Mouse (Mus musculus): ENCODE data around the gene Arpp21. TPM values are rescaled to one million over a fixed set of nuclear protein-coding genes. Genes with fewer than 3 reads are reported as not detected.
A peak's percentile ranks its signal among the peaks of the same experiment; 100 is the strongest.
"Not testable (repeated sequence)": the region's sequence is repeated elsewhere in the genome, so short reads cannot be mapped to it uniquely, and the experiment has no call there.

Gene Arpp21
- polyA plus RNA-seq, 2 experiments, result 23.6 to 28.3 TPM

DNA sequence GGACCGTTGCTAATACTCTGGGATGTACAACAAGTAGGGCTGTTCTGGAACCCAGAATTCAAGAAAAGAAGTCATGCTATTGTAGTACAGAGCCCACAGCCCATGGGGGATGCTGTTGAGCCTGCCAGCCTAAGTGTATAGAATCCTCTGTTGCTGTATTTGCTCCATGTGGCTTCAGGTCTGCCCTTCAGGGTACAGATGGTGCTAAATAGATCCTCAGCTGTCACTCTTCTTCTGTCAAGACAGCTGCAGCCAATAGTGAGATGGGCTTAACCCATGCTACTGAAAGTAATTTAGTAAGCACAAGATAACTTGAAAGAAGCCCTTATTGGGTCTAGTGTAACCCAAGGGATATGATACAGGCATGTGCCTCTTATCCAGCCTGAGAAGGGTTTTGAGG, 195.2 kb downstream of the Arpp21 start:
- Histone ChIP-seq H3K36me3 (ENCODE audit: control insufficient read depth, insufficient read depth, low read length) (no peaks in the 10 kb centered on the region), H3K27ac (replicated peaks; ENCODE audit: low read depth, low read length) (no peak overlapping the region), H3K9me3 (ENCODE audit: control insufficient read depth, low read length) (no peaks in the 10 kb centered on the region), H3K4me3 (replicated peaks; ENCODE audit: low read length) (no peak overlapping the region), H3K4me2 (replicated peaks; ENCODE audit: low read depth, low read length, severe bottlenecking) (no peak overlapping the region), H3K4me1 (ENCODE audit: control insufficient read depth, insufficient read depth, low read length) (0 out of 2 replicates have a peak, but pooled peaks cover 3% of the 10 kb centered on the region), H3K9ac (ENCODE audit: low read depth, low read length, severe bottlenecking) (no peak overlapping the region), H3K27me3 (ENCODE audit: control insufficient read depth, insufficient read depth, low read length) (no peaks in the 10 kb centered on the region)
- DNase-seq (ENCODE audit: low spot score), result no peak
- TF ChIP-seq POLR2A (IDR thresholded peaks at IDR 0.05; ENCODE audit: borderline replicate concordance, extremely low read depth, insufficient read depth, insufficient read length), result no peak
- WGBS, result 88% methylated on average over 1 of the region's 1 CpGs
- peak; percentile 37; the same call in 1 of the 2 replicates for ATAC-seq (ENCODE audit: low FRiP score, low read depth)

DNA sequence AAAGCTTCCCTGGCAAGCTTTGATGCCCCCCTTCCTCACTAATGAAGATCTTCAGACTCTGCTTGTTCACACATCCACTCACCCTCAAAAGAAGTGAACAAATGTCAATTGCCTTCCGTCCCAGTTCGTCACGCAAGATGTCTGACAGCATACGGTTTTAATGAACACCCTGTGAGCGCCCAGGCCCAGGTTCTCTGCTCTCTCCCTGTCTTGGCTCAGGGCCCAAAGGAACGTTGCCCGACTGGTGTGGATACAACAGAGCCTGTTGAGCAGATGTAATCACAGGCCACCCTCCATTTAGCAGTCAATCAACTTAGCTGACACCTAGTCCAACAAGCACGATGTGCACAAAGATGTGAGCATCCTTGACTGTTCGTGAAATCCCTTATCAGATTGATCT, 198.0 kb downstream of the Arpp21 start:
- no peak for TF ChIP-seq POLR2A (IDR thresholded peaks at IDR 0.05; ENCODE audit: borderline replicate concordance, extremely low read depth, insufficient read depth, insufficient read length)
- DNase-seq (ENCODE audit: low spot score) (peak; percentile 9), ATAC-seq (ENCODE audit: low FRiP score, low read depth) (no peak)
- H3K9me3 ChIP-seq (ENCODE audit: control insufficient read depth, low read length), result no peaks in the 10 kb centered on the region
- no peaks in the 10 kb centered on the region for H3K36me3 ChIP-seq (ENCODE audit: control insufficient read depth, insufficient read depth, low read length)
- no peaks in the 10 kb centered on the region for H3K27me3 ChIP-seq (ENCODE audit: control insufficient read depth, insufficient read depth, low read length)
- no peak overlapping the region for H3K27ac ChIP-seq (replicated peaks; ENCODE audit: low read depth, low read length)
- H3K9ac ChIP-seq (ENCODE audit: low read depth, low read length, severe bottlenecking), result no peak overlapping the region
- no peak overlapping the region for H3K4me3 ChIP-seq (replicated peaks; ENCODE audit: low read length)
- 0 out of 2 replicates have a peak, but pooled peaks cover 3% of the 10 kb centered on the region for H3K4me1 ChIP-seq (ENCODE audit: control insufficient read depth, insufficient read depth, low read length)
- 28% methylated on average over 9 of the region's 9 CpGs for WGBS
- H3K4me2 ChIP-seq (replicated peaks; ENCODE audit: low read depth, low read length, severe bottlenecking), result no peak overlapping the region

DNA sequence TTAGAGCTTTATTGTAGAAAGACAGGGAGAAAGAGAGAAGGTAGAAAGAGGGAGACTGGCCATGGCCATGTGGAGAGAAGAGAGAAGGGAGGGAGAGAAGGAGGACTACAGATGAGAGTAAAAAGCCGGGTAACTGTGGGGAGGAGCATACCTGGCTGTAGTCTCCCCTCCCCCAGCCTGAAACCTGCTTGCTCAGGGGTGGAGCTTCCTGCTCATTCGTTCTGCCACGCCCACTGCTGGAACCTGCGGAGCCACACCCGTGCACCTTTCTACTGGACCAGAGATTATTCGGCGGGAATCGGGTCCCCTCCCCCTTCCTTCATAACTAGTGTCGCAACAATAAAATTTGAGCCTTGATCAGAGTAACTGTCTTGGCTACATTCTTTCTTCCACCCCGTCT, 201.9 kb downstream of the Arpp21 start:
- H3K4me3 ChIP-seq (replicated peaks; ENCODE audit: low read length); H3K9ac ChIP-seq (ENCODE audit: low read depth, low read length, severe bottlenecking); H3K4me2 ChIP-seq (replicated peaks; ENCODE audit: low read depth, low read length, severe bottlenecking); H3K36me3 ChIP-seq (ENCODE audit: control insufficient read depth, insufficient read depth, low read length); DNase-seq (ENCODE audit: low spot score); H3K27me3 ChIP-seq (ENCODE audit: control insufficient read depth, insufficient read depth, low read length); ATAC-seq (ENCODE audit: low FRiP score, low read depth); H3K27ac ChIP-seq (replicated peaks; ENCODE audit: low read depth, low read length); H3K4me1 ChIP-seq (ENCODE audit: control insufficient read depth, insufficient read depth, low read length); H3K9me3 ChIP-seq (ENCODE audit: control insufficient read depth, low read length): not testable (repeated sequence)
- WGBS, result 43% methylated on average over 2 of the region's 10 CpGs

DNA sequence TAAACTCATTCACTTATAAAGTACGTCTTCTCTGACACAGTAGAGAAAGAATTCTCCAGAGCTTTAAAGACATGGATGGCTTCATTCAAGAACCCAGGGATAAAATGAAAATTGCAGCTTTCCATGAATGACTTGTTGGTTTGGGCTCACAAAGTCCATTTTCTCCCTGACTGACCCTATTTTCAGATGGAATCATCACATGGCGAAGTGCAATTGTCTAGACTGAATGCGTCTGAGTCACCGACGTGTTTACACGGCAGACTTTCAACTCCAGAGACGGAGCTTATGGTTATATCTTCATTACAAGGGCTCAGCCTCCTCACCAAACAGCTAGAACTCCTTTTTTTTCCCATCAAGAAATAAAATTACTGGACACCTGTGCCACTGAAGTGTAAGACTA, 203.6 kb downstream of the Arpp21 start:
- ATAC-seq (ENCODE audit: low FRiP score, low read depth) (no peak), DNase-seq (ENCODE audit: low spot score) (no peak)
- Histone ChIP-seq H3K27ac (replicated peaks; ENCODE audit: low read depth, low read length) (no peak overlapping the region), H3K27me3 (ENCODE audit: control insufficient read depth, insufficient read depth, low read length) (no peaks in the 10 kb centered on the region), H3K36me3 (ENCODE audit: control insufficient read depth, insufficient read depth, low read length) (no peaks in the 10 kb centered on the region), H3K4me2 (replicated peaks; ENCODE audit: low read depth, low read length, severe bottlenecking) (no peak overlapping the region), H3K9ac (ENCODE audit: low read depth, low read length, severe bottlenecking) (no peak overlapping the region), H3K9me3 (ENCODE audit: control insufficient read depth, low read length) (no peaks in the 10 kb centered on the region), H3K4me3 (replicated peaks; ENCODE audit: low read length) (no peak overlapping the region), H3K4me1 (ENCODE audit: control insufficient read depth, insufficient read depth, low read length) (no peaks in the 10 kb centered on the region)
- TF ChIP-seq POLR2A (IDR thresholded peaks at IDR 0.05; ENCODE audit: borderline replicate concordance, extremely low read depth, insufficient read depth, insufficient read length), result no peak
- WGBS, result 82% methylated on average over 7 of the region's 7 CpGs

DNA sequence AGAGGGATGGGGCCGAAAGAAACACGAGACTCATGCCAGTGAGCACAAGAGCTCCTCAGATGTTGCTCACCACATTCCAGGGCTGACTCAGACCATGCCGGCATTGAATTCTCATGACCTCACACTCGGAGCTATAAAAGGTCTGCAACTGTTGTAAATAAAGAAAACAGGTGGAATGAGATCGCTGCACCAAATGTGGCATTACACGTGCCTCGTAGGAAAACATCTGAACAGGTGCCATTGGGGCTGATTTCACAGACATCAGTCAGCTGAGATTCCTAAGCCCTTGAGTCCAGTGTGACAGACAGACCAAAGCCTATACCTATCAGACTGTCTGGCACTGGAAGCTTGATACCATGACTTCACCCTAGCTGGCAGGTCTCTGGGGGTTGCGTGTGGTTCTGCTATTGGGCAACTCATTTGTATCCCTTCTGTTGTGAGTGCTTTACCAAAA, 212.1 kb downstream of the Arpp21 start:
- DNase-seq (ENCODE audit: low spot score) (peak; percentile 39), ATAC-seq (ENCODE audit: low FRiP score, low read depth) (peak; percentile 92)
- no peak overlapping the region for H3K4me3 ChIP-seq (replicated peaks; ENCODE audit: low read length)
- no peaks in the 10 kb centered on the region for H3K36me3 ChIP-seq (ENCODE audit: control insufficient read depth, insufficient read depth, low read length)
- H3K9ac ChIP-seq (ENCODE audit: low read depth, low read length, severe bottlenecking), result no peak overlapping the region
- no peaks in the 10 kb centered on the region for H3K9me3 ChIP-seq (ENCODE audit: control insufficient read depth, low read length)
- no peak overlapping the region for H3K27ac ChIP-seq (replicated peaks; ENCODE audit: low read depth, low read length)
- TF ChIP-seq POLR2A (IDR thresholded peaks at IDR 0.05; ENCODE audit: borderline replicate concordance, extremely low read depth, insufficient read depth, insufficient read length), result no peak
- 33% methylated on average over 8 of the region's 8 CpGs for WGBS
- H3K27me3 ChIP-seq (ENCODE audit: control insufficient read depth, insufficient read depth, low read length), result no peaks in the 10 kb centered on the region
- H3K4me1 ChIP-seq (ENCODE audit: control insufficient read depth, insufficient read depth, low read length), result no peaks in the 10 kb centered on the region
- no peak overlapping the region for H3K4me2 ChIP-seq (replicated peaks; ENCODE audit: low read depth, low read length, severe bottlenecking)

DNA sequence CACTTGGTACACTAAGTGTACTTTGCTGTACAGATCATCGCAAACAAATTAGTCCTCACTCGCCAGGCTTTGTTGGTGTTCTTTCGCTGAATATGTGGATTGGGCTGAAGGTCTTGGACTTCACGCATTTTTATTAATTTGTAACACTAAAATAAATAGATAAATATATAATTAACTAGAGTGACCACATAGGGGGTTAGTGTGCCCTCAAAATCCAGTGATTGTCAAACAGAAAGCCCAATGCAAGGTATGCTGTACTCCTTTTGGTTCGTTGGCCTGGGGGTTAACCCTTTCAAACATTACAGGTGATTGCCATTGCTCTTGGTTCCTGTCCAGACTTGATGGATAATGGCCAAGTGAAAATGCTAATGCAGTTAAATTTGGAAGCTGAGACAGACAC, 212.6 kb downstream of the Arpp21 start:
- DNase-seq (ENCODE audit: low spot score), result no peak
- Histone ChIP-seq H3K27me3 (ENCODE audit: control insufficient read depth, insufficient read depth, low read length) (no peaks in the 10 kb centered on the region), H3K9me3 (ENCODE audit: control insufficient read depth, low read length) (no peaks in the 10 kb centered on the region), H3K36me3 (ENCODE audit: control insufficient read depth, insufficient read depth, low read length) (no peaks in the 10 kb centered on the region), H3K4me3 (replicated peaks; ENCODE audit: low read length) (no peak overlapping the region), H3K4me2 (replicated peaks; ENCODE audit: low read depth, low read length, severe bottlenecking) (no peak overlapping the region), H3K9ac (ENCODE audit: low read depth, low read length, severe bottlenecking) (no peak overlapping the region), H3K27ac (replicated peaks; ENCODE audit: low read depth, low read length) (no peak overlapping the region), H3K4me1 (ENCODE audit: control insufficient read depth, insufficient read depth, low read length) (no peaks in the 10 kb centered on the region)
- 83% methylated on average over 5 of the region's 5 CpGs for WGBS
- no peak for TF ChIP-seq POLR2A (IDR thresholded peaks at IDR 0.05; ENCODE audit: borderline replicate concordance, extremely low read depth, insufficient read depth, insufficient read length)
- no peak for ATAC-seq (ENCODE audit: low FRiP score, low read depth)

Small RNAs within 50 kb of the gene (microRNA-seq; reads per million reads assigned to microRNA genes)
- gene Mir128-2, result 119 reads per million, percentile 48 among the genes with 10 or more reads in this experiment
